Mouse (Mus musculus) neural tube, embryonic 11.5 days (tissue): ENCODE results near the gene Aptx. TPM values are rescaled to one million over a fixed set of nuclear protein-coding genes. Genes with fewer than 3 reads are reported as not detected.

Experiments used
- ATAC-seq: fragments of 200-750 bp; cut with Nextera tagmentation; 2 replicates; pipeline ENCODE4 v1.8.0; 2017; ENCODE audit warnings: moderate number of reproducible peaks, mild to moderate bottlenecking, moderate TSS enrichment, moderate library complexity; ENCODE audit not compliant: insufficient read depth, low FRiP score, low TSS enrichment
- DNase-seq: peaks from one replicate; pipeline ENCODE4 v3.0.0-alpha.2; 2015; ENCODE audit warnings: low spot score
- H3K27ac ChIP-seq: fragments of 300-500 bp; sonication (generic); 2 replicates; pipeline ENCODE4 v1.5.1; 2014; ENCODE audit warnings: low read depth, mild to moderate bottlenecking, low read length
- H3K27me3 ChIP-seq: fragments of 300-500 bp; sonication (generic); 2 replicates; pipeline ENCODE4 v1.6.1; 2014; ENCODE audit warnings: mild to moderate bottlenecking, low read length, mixed read lengths; ENCODE audit not compliant: control insufficient read depth, insufficient read depth
- H3K36me3 ChIP-seq: fragments of 300-500 bp; sonication (generic); 2 replicates; pipeline ENCODE4 v1.6.1; 2014; ENCODE audit warnings: mild to moderate bottlenecking, low read length, moderate library complexity, mixed read lengths; ENCODE audit not compliant: control insufficient read depth, insufficient read depth
- H3K4me1 ChIP-seq: fragments of 300-500 bp; sonication (generic); 2 replicates; pipeline ENCODE4 v1.6.1; 2014; ENCODE audit warnings: low read length, mixed read lengths; ENCODE audit not compliant: control insufficient read depth, insufficient read depth
- H3K4me2 ChIP-seq: fragments of 300-500 bp; sonication (generic); 2 replicates; pipeline ENCODE4 v1.6.1; 2014; ENCODE audit warnings: low read depth, mild to moderate bottlenecking, moderate library complexity
- H3K4me3 ChIP-seq: fragments of 300-500 bp; sonication (generic); 2 replicates; pipeline ENCODE4 v1.5.1; 2014; ENCODE audit warnings: low read depth, low read length
- H3K9ac ChIP-seq: fragments of 300-500 bp; sonication (generic); 2 replicates; pipeline ENCODE4 v1.6.1; 2014; ENCODE audit warnings: mild to moderate bottlenecking, low read length
- H3K9me3 ChIP-seq: fragments of 300-500 bp; sonication (generic); 2 replicates; pipeline ENCODE4 v1.6.1; 2016; ENCODE audit warnings: low read length; ENCODE audit not compliant: control insufficient read depth
- WGBS: fragments of 180-500 bp; shearing (Covaris S2); extraction: QIAGEN DNeasy Blood & Tissue Kit; methylation state at CpG from one replicate; pipeline ENCODE4 v1.1.7; 2014; 5-methylcytosine and 5-hydroxymethylcytosine counted together
- polyA plus RNA-seq: library from polyadenylated mRNA; unstranded; fragments of >200 nt; fragmentation: Nextera tagmentation; extraction: Ambion mirVana; gene quantifications from 2 replicates; pipeline ENCODE4 v1.2.1, GENCODE M21; 2014

The Aptx gene
- polyA plus RNA-seq, 1 experiment from 2014 or later = 44.0 TPM

DNA sequence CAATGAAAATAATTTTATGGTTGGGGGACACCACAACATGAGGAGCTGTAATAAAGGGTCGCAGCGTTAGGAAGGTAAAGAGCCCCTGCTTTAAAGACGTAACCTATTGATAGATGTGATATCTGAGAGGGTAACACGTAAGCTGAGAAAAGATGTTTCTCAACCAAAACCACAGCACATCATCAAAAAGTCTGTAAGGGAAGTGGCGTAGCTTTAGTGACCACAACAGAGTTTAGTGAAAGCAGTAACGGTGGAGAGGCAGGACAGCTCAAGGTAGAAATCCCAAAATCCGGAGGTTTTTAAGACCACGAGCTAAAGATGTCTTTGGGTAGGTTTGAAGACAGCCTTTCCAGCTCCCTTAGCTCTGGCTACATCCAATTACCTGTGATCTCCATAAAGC lies 17.9 kb upstream of the Aptx start:
- Histone ChIP-seq H3K4me3 (no peak overlapping the region), H3K4me2 (no peak overlapping the region), H3K27ac (no peak overlapping the region), H3K9me3 (no peaks in the 10 kb centered on the region), H3K4me1 (peaks cover 14% of the 10 kb centered on the region), H3K9ac (no peak overlapping the region), H3K27me3 (no peaks in the 10 kb centered on the region), H3K36me3 (0 out of 2 replicates have a peak, but pooled peaks cover 2% of the 10 kb centered on the region)
- ATAC-seq (no peak), DNase-seq (no peak)
- 95% methylated on average over 8 of the region's 8 CpGs for WGBS

DNA sequence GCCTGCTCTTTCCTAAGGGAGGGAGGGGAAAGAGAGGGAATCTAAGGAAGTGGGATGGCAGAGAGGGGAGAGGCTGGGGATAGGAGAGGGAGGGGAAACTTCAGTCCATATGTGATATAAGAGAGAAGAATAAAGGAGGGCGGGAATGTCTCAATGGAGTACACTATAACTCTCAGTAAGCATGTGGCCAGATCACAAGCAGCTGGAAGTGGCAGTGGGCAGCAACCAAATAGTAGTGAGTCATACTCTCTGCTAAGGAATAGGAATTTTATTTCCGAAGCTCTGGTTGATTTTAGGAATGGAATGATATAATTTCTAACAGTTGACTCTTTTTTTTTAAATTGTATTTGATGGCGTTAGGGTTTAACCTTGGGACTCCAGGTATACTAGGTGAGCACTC lies 14.1 kb upstream of the Aptx start:
- H3K9me3 ChIP-seq = no peaks in the 10 kb centered on the region
- no peak overlapping the region for H3K4me2 ChIP-seq
- no peak overlapping the region for H3K27ac ChIP-seq
- DNase-seq = no peak
- H3K4me3 ChIP-seq = no peak overlapping the region
- H3K4me1 ChIP-seq = peaks cover 3% of the 10 kb centered on the region; the same call in 1 of the 2 replicates
- WGBS = 89% methylated on average over 3 of the region's 3 CpGs
- no peaks in the 10 kb centered on the region for H3K36me3 ChIP-seq
- ATAC-seq = no peak
- no peak overlapping the region for H3K9ac ChIP-seq
- H3K27me3 ChIP-seq = no peaks in the 10 kb centered on the region

DNA sequence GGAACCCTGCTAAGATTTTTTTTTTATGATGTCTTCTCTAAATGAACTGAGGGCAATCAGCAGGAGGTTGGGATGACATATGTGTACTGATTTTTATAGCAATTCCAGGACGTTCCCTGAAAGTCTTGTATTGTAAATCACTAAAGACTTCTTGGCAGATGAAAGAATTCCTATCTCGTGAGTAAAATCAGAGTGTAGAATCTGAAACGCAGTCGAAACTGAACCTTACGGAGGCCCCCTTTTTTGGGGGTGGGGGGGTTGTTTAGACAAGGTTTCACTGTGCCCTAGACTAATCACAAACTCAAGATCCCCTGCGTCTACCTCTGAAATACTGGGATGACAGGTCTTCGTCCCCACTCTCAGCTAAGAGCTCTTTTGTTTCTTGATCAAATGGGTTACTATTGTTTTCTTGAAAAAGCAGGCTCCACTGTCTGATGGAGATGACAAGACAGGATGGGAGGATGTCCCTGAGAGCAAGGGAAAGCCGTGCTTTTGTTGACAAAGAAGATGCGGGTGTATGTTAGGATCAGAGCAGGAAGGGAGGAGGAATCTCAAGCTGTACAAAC lies 799 bp upstream of the Aptx start:
- peak overlapping the region; percentile 77 for H3K27ac ChIP-seq
- H3K4me1 ChIP-seq = peaks cover 12% of the 10 kb centered on the region
- H3K4me2 ChIP-seq = peak overlapping the region; percentile 74
- no peak for ATAC-seq
- H3K9me3 ChIP-seq = no peaks in the 10 kb centered on the region
- 35% methylated on average over 9 of the region's 9 CpGs for WGBS
- H3K9ac ChIP-seq = peak overlapping the region; percentile 57
- H3K27me3 ChIP-seq = no peaks in the 10 kb centered on the region
- DNase-seq = no peak
- H3K36me3 ChIP-seq = no peaks in the 10 kb centered on the region
- peak overlapping the region; percentile 59 for H3K4me3 ChIP-seq

DNA sequence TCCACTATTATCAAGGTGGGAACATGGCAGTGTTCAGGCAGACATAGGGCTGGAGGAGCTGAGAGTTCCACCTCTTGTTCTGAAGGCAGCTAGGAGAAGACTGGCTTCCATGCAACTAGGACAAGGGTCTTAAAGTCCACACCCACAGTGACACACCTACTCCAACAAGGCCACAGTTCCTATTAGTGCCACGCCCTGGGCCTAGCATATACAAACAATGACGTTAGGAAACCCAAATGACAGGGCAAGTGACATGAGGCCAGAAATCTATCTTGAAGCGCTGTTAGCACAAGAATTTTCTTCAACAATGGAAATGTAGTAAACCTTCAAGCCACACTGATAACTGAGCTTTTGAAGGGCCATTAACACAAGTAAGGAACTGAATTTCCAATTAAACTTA lies 1.2 kb downstream of the Aptx start:
- WGBS = 98% methylated on average over 3 of the region's 3 CpGs
- no peak overlapping the region for H3K27ac ChIP-seq

DNA sequence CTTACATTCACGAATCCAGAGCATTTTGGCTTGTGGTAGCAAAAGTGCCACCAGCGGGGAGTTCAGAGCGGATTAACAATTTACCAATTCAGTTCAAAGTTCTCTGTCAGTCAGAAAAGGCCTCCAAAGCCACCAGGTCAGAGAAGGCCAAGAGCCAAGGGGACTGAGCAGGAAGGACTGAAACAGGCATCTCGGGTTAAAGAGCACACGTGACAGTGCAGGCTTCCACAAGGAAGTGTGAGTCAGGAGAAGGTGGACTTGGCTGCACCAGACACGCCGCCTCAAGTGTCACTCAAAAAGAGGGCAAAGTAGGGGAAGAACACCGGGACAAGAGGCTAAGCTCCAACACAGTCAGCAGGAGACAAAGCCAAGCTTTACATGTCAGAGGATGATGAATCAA lies 2.8 kb downstream of the Aptx start:
- ATAC-seq (no peak), DNase-seq (no peak)
- no peaks in the 10 kb centered on the region for H3K9me3 ChIP-seq
- H3K27ac ChIP-seq = no peak overlapping the region
- H3K4me1 ChIP-seq = peaks cover 12% of the 10 kb centered on the region
- 88% methylated on average over 8 of the region's 8 CpGs for WGBS
- H3K27me3 ChIP-seq = no peaks in the 10 kb centered on the region
- H3K36me3 ChIP-seq = no peaks in the 10 kb centered on the region
- no peak overlapping the region for H3K9ac ChIP-seq
- H3K4me3 ChIP-seq = no peak overlapping the region
- no peak overlapping the region for H3K4me2 ChIP-seq

More for the DNA sequence above, 1.2 kb downstream of the Aptx start:
- peaks cover 12% of the 10 kb centered on the region for H3K4me1 ChIP-seq
- peak overlapping the region; percentile 57; the same call in 1 of the 2 replicates for H3K9ac ChIP-seq
- H3K9me3 ChIP-seq = no peaks in the 10 kb centered on the region
- no peak for DNase-seq
- H3K4me3 ChIP-seq = peak overlapping the region; percentile 59
- no peaks in the 10 kb centered on the region for H3K36me3 ChIP-seq
- H3K4me2 ChIP-seq = peak overlapping the region; percentile 74
- no peaks in the 10 kb centered on the region for H3K27me3 ChIP-seq
- no peak for ATAC-seq

DNA sequence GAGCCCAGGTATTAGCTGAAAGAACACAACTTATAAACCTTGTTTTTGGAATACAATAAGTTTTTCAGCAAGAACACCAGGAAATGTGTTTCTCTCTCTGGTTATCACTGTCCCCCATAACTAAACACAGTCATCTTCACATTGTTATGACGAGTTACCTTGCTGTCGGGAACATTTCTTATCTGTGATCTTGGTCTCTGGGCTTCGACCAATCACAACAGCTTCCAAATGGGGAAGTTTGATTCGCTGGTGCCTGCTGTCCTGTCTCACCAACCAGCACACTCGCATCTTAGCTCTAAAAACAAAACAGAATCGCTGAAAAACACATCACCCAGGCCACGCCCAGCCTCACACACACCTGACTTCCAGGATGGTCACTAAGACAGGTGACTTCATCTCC lies 5.9 kb downstream of the Aptx start:
- peaks cover 2% of the 10 kb centered on the region; the same call in 1 of the 2 replicates for H3K4me1 ChIP-seq
- H3K4me3 ChIP-seq = no peak overlapping the region
- DNase-seq (no peak), ATAC-seq (no peak)
- 85% methylated on average over 7 of the region's 7 CpGs for WGBS
- peaks cover 4% of the 10 kb centered on the region; the same call in 1 of the 2 replicates for H3K36me3 ChIP-seq
- H3K27ac ChIP-seq = no peak overlapping the region
- no peak overlapping the region for H3K9ac ChIP-seq
- no peaks in the 10 kb centered on the region for H3K27me3 ChIP-seq
- no peak overlapping the region for H3K4me2 ChIP-seq
- H3K9me3 ChIP-seq = no peaks in the 10 kb centered on the region

DNA sequence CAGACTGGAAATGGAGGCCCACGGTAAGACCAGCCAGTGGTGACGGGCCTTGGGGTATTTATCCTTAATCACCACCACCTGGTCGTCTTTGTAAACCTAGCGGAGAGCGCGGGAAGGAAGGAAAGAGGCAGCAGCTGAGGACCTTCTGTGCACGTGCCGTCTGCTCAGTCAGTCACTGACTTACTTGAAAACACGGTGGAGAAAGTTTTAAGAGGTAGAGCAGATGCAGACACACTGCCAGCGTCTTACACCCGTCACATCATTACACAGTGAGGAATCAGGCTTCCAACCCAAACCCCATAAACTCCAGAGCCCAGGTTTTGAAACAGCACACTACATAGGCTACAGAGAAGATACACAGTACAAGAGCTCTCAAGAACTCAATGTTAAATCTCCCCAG lies 11.9 kb downstream of the Aptx start:
- Histone ChIP-seq H3K27ac (no peak overlapping the region), H3K4me2 (no peak overlapping the region), H3K36me3 (peaks cover 7% of the 10 kb centered on the region; the same call in 1 of the 2 replicates), H3K27me3 (no peaks in the 10 kb centered on the region), H3K4me1 (no peaks in the 10 kb centered on the region), H3K4me3 (no peak overlapping the region), H3K9ac (no peak overlapping the region), H3K9me3 (no peaks in the 10 kb centered on the region)
- ATAC-seq (no peak), DNase-seq (no peak)
- WGBS = 92% methylated on average over 11 of the region's 11 CpGs

DNA sequence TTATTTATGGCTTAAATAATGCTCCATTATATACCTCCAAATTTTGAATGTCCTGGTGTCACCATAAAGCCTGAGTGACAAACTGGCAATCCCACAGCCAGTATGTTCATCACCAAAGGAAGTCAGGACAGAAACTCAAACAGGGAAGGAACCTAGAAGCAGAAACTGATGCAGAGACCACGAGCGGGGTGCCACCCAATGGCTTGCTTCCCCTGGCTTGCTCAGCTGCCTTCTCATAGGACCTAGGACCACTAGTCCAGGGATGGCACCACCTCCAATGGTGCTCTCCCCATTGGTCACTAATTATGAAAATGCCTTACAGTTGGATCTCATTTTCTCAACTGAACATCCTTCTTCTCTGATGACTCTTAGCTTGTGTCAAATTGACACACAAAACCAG lies 19.7 kb downstream of the Aptx start:
- H3K27ac ChIP-seq = no peak overlapping the region
- H3K4me2 ChIP-seq = no peak overlapping the region
- no peak for ATAC-seq
- 82% methylated on average over 2 of the region's 2 CpGs for WGBS
- no peaks in the 10 kb centered on the region for H3K4me1 ChIP-seq
- no peak overlapping the region for H3K4me3 ChIP-seq
- no peaks in the 10 kb centered on the region for H3K9me3 ChIP-seq
- no peak overlapping the region for H3K9ac ChIP-seq
- DNase-seq = no peak
- no peaks in the 10 kb centered on the region for H3K27me3 ChIP-seq
- 0 out of 2 replicates have a peak, but pooled peaks cover 6% of the 10 kb centered on the region for H3K36me3 ChIP-seq

DNA sequence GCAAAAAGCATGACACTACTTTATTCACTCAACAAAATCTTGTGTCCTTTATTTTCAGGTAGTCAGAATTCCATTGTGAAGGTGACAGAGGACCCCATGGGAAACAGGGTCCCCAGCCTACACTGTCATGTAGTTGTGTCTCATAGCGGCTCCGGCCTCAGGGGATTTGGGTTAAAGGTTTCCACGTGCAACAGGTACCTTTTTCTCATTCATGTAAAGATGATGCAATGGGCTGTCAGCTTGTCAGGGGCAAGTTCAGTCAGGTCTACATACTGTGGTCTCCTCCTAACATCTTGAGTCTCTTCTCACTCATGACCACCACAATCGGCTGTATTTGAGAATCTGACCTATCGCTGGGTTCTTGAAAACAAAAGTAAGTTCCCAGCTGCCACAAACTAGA lies 20.6 kb downstream of the Aptx start:
- Histone ChIP-seq H3K9ac (no peak overlapping the region), H3K27me3 (no peaks in the 10 kb centered on the region), H3K4me1 (no peaks in the 10 kb centered on the region), H3K36me3 (0 out of 2 replicates have a peak, but pooled peaks cover 6% of the 10 kb centered on the region), H3K4me3 (no peak overlapping the region), H3K27ac (no peak overlapping the region), H3K9me3 (no peaks in the 10 kb centered on the region), H3K4me2 (no peak overlapping the region)
- 90% methylated on average over 5 of the region's 5 CpGs for WGBS
- ATAC-seq = no peak
- no peak for DNase-seq
